Mouse (Mus musculus) C2C12 (cell line): ENCODE measurements around the gene Rnd1.

Source experiments
- CTCF ChIP-seq: IDR thresholded peaks from one replicate; pipeline ENCODE4 v1.5.1; 2011; ENCODE audit not compliant: control insufficient read depth, insufficient read depth, insufficient read length
- MYOD1 ChIP-seq: IDR thresholded peaks from one replicate; pipeline ENCODE4 v1.6.1; 2011; ENCODE audit warnings: low read depth; ENCODE audit not compliant: control insufficient read depth, insufficient read length

DNA sequence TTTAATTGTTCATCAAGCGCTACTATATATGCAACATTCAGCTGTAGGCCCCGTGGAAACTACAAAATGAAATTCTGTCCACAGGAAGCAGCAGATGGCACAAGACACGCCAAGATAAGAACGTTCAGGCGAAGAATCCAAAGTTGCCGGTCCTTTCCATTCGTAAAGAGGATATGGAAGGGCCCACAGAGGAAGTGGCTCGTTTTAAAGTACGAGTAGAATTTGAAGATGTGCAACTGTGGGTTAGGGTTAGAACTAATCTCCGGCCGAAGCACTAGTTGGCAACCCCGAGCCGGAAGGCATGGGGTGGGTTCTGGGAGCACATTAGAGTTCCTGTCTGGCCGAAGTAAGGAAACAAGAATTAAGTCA, 15.1 kb downstream of the Rnd1 start:
- TF ChIP-seq MYOD1 (no peak), CTCF (no peak)
